Mouse (Mus musculus) T-helper 2 cell (primary cell): ENCODE data around the gene Pip5k1b.

Experiments
- in situ Hi-C: fragments of 300-600 bp; cut with MboI, MseI; formaldehyde crosslinking; loops from one replicate; pipeline ENCODE4 v1.15.1; 2025; ENCODE audit warnings: high pct_unique_total_duplicates

The Pip5k1b gene

GRCm38 (mm10) chr19:24543386-24544350 lies 12.0 kb downstream of the Pip5k1b start:
- in situ Hi-C loops, result no loop called here

DNA sequence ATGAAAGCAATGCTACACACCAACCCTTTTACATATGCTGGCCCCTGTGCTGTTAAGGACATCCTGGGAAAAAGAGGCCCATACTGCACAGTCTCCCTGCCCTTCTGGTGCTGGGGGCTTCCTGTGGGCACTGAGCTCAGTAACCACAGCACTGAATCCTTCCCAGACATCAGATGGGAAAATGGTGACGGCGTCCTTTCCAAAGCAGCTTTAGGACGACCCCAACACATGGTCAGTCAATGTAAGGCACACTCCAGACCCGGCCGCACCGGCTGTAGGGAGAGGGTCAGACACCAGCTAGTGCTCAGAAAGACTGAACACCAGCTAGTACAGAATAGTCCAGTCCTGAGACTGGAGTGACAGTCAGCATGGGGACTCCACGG lies 13.4 kb downstream of the Pip5k1b start:
- in situ Hi-C loops, result no loop called here

DNA sequence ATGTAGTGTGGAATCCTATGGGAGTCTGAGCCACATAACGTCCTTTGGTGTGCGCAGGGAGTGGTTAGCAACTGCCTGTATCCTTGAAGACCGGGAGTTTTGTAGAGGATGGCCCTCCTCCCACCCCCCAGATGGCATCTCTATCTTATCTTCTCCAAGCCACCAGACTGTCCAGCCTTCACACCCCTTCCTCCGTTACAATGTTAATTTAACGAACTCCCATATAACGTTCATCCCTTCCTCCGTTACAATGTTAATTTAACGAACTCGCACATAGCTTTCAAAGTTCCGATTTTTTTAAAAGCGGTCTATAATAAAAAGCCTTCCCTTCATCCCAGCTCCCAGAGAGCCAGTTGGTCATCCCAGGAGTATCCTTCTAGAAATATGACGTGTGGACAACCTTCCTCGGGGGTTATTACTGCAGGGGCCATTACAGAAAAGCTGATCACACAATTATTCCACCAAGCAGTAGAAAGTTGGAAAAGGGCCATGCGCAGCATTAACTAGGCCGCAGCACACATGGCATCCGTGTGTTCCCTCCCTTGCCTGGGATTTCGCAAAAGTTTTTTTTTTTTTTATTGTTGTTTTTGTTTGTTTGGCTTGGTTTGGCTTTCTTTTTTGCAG lies 13.9 kb downstream of the Pip5k1b start:
- in situ Hi-C loops, result no loop called here

DNA sequence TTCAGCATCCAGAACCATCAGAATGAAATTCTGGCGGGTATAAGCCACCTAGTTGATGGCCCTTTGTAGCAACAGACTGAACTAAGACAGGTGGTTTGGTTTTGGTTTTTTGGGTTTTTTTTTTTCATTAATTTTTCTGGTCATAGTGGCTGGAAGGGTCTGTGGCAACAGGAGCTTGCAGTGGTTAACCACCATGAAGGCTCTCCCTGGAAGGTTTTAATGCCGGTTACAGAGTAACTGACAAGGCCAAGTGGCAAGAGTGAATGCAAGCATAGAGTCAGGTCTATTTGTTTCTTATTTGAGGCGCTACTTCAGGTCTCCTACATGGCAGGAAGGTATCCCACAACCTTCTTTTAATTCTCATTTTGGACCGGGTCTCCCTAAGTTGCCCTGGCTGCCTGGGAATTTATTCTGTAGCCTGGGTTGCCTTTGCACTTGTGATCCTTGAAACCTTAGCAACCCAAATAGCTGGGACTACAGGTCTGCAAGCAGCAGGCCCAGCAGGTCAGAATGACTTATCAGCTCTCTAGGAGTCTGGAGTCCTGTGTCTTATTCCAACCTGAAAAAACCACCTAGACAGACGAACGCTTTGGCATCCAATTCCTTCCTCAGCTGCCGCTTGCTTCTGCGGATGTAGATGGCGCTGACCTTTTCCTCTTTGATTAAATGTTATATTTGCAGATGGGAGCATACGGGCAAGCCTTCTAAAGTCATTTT lies 14.6 kb downstream of the Pip5k1b start:
- in situ Hi-C loops, result no loop called here

GRCm38 (mm10) chr19:24539041-24539440 lies 16.6 kb downstream of the Pip5k1b start:
- in situ Hi-C loops, result no loop called here

DNA sequence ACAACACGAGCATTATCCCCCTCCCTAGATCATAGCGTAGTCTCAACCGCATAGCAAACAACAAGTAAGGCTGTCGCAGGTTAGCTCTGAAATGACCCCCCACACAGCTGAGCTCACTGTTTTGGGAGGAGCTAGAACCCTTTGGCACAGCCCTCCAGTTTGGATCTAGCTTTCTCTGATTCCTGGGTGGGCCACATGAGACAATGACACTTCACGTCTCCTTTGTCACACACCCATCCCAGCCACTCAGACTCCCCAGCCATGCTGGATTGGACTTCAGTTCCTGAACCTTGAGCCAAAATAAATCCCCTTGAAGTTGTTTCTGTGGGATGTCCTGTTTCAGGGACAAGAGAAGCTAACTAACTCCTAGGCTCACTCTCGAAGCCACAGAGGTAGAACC lies 17.5 kb downstream of the Pip5k1b start:
- in situ Hi-C loops, result no loop called here

DNA sequence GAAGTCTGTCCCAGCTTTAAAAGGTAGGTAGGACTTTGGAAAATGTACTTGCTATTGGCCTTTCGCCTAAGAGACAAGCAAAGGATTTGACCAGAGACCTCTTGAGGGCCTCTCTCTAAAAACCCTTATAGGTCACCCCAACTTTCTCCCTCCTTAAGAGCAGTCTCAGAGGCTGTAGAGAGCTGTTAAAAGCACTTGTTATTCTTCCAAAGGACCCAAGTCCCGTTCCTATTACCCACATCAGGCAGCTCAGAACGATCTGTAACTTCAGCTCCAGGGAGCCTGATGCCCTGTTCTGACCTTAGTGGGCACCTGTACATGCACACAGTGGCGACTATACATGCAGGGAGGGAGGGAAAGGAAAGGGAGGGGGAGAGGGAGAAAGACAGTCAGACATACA lies 18.0 kb downstream of the Pip5k1b start:
- in situ Hi-C loops, result no loop called here

DNA sequence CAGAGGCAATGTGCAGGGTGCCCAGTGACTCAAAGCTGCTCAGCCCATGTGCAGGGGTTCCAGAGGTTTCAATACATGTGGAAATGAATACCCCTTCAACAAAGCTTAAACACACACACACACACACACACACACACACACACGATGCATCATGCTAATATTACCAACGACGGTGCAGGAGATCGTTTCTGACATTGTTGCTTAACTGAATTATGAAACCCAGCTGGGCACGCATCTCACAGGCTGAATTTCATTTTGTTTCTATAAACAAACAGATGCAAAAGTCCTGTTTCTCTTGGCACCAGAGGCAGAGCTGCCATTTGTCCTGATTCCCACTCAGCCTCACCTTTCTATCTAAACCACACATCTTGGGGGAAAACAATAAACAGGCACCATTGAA lies 18.8 kb downstream of the Pip5k1b start:
- in situ Hi-C loops, result no loop called here

- in situ Hi-C loops, result no loop called here
Observed at GRCm38 (mm10) chr19:24536280-24536679, 19.4 kb downstream of the Pip5k1b start.

- in situ Hi-C loops, result no loop called here
Observed at GRCm38 (mm10) chr19:24535161-24535560, 20.5 kb downstream of the Pip5k1b start.

DNA sequence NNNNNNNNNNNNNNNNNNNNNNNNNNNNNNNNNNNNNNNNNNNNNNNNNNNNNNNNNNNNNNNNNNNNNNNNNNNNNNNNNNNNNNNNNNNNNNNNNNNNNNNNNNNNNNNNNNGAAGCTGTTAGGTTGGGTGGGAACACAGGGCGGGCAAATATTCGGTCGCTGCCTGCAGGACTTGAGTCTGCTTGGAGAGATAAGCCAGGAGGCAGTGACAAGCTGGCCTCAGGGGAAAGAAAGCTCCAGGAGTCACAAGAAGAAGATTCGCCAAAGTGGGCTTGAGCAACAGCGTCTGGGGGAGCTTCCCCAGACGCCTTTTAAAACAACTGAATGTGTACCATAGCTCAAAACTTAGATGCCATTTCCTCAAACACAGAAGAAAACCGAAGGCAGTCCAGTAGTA lies 20.9 kb downstream of the Pip5k1b start:
- in situ Hi-C loops, result no loop called here

- in situ Hi-C loops, result no loop called here
Observed at GRCm38 (mm10) chr19:24528910-24529561, 26.6 kb downstream of the Pip5k1b start.

- in situ Hi-C loops, result no loop called here
Observed at GRCm38 (mm10) chr19:24528129-24528730, 27.4 kb downstream of the Pip5k1b start.

- in situ Hi-C loops, result no loop called here
Observed at GRCm38 (mm10) chr19:24527613-24527948, 28.1 kb downstream of the Pip5k1b start.

DNA sequence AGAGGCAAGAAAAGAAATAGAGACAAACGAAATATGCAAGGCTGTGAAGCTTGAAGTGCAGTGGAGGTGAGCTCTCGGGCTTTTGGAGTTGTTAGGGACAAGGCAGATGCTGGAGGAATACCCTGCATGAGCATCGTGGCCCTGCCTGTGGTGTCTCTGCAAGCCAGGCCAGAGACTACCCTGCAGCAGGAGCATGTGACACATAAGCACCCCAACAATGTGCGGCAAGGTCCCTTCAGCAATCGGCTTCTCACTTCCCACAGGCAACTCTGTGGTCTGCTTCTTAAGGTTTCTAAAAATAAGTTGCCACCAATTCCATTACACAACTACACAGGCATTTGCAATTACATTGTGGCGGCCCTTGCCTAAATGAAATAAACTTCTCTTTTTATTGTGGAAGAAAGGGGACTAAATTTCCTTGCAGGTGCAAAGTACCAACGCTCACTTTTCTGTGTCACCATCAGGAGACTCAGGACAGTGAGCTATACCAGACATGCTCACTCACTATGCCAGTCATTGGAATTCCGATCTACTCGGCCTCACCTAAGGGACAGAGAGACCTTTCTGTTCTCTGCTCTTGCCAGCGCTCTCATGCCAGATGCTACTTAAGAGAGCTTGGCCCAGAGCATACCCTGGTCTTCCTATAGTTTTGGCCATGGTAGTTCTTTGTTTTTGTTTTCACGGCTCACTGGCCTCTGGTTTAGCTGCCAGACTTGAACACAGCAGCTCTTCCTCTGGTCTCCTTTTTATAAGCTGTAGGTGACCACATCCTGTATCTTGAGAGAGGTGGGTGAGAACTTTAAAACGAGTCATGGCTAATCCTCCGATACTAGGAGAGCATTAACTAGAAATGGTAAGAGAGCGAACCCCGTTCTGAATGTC lies 28.7 kb downstream of the Pip5k1b start:
- in situ Hi-C loops, result no loop called here

DNA sequence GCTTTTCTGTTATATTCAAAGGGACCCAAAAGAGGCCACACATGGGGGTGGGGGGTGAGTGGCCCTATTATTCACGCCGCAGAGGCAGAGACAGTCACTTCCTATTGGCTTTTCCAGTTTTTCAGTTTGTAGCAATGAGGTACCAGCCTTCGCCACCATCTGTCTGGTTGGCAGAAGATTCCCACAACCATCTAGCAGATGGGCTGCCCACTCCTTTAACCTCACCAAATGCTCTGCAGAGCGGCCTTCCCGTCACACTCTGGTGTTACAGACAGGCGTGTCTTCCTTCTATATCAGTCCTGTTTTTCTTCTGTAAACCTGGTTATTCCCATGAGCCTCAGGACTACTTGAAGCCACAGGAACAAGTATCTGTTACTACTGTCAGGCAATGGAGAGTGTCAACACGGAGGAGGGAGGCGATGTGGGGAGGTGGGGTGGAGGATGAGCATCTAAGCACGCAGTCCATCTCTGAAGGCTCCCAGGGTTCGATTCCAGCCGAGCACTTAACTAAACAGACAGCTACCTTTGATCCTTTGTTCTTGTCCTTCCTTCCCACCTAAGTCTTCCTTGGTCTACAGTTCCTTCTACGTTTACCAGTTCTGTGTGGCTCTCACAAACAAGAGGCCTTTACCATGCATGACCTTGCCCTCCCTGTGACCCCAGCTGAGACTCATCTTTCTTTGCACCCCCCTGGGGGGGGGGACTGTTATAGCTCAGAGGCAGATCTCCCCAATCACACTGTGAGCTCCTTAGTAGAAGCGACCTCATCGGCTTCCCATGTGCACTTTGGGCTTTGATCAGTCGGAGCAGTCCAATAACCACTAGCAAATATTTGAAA lies 32.0 kb downstream of the Pip5k1b start:
- in situ Hi-C loops, result no loop called here

GRCm38 (mm10) chr19:24521997-24522396 lies 33.7 kb downstream of the Pip5k1b start:
- in situ Hi-C loops, result no loop called here

DNA sequence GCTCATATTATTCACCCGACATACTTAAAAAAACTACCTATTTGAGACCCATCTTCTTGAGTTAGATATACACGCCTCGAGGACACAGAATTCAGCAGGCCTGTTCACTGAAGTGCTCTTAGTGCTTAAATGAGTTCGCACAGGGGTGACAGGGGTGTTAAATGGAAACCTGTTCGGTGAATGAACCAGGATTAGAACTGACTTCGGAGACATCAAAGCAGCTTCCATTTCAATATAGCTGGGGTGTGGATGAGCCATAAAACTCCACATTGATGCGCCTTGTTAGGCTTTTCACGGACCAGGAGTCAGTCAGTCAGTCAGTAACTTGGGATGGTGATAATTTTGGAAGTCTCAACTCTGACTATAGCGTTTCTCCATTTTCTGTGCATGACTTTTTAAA lies 34.5 kb downstream of the Pip5k1b start:
- in situ Hi-C loops, result no loop called here

GRCm38 (mm10) chr19:24519732-24520409 lies 35.8 kb downstream of the Pip5k1b start:
- in situ Hi-C loops, result no loop called here
